Mouse (Mus musculus) right cerebral cortex, adult 2 months (tissue): ENCODE results near the gene Wdr54.

Source experiments
- DNase-seq, 2 experiments: peaks; one replicate each; pipeline ENCODE4 v3.0.0; 2021 to 2022; ENCODE audit warnings: low spot score in 2 of 2

Wdr54 gene

GRCm38 (mm10) chr6:83104158-83104557 is 52.0 kb downstream of the Wdr54 start:
- no peak for DNase-seq

GRCm38 (mm10) chr6:83103130-83103650 is 53.0 kb downstream of the Wdr54 start:
- no peak for DNase-seq

GRCm38 (mm10) chr6:83101688-83102556 is 54.3 kb downstream of the Wdr54 start:
- peak in 1 of 2 experiments; percentile 57 for DNase-seq

- DNase-seq = peak; percentile 87 to 92
Observed at GRCm38 (mm10) chr6:83101316-83101687, 54.9 kb downstream of the Wdr54 start, which contains the start of the genes Ccdc142 and Gm42688. Gene Ccdc142 (plus strand): TSS chr6:83101601. Gene Gm42688 (plus strand): TSS chr6:83101617.
